Mouse (Mus musculus) embryonic facial prominence, embryonic 11.5 days (tissue): ENCODE data around the gene Macc1. TPM values are rescaled to one million over a fixed set of nuclear protein-coding genes. Genes with fewer than 3 reads are reported as not detected.

Experiments used
- ATAC-seq: fragments of 200-750 bp; cut with Nextera tagmentation; replicated peaks from 2 replicates; pipeline ENCODE4 v1.8.0; 2017; ENCODE audit warnings: low read depth; ENCODE audit not compliant: insufficient number of reproducible peaks, low FRiP score, low TSS enrichment
- DNase-seq: peaks from one replicate; pipeline ENCODE4 v3.0.0-alpha.2; 2015; ENCODE audit warnings: low spot score
- H3K27ac ChIP-seq: fragments of 300-500 bp; sonication (generic); replicated peaks from 2 replicates; pipeline ENCODE4 v1.5.1; 2014; ENCODE audit warnings: mild to moderate bottlenecking, low read depth, low read length, control low read depth
- H3K27me3 ChIP-seq: fragments of 300-500 bp; sonication (generic); 2 replicates; pipeline ENCODE4 v1.6.1; 2014; ENCODE audit warnings: mild to moderate bottlenecking, low read length, moderate library complexity, mixed read lengths; ENCODE audit not compliant: control insufficient read depth, insufficient read depth
- H3K36me3 ChIP-seq: fragments of 300-500 bp; sonication (generic); replicated peaks from 2 replicates; pipeline ENCODE4 v1.6.1; 2014; ENCODE audit warnings: low read depth, mild to moderate bottlenecking, low read length, moderate library complexity, mixed read lengths; ENCODE audit not compliant: control insufficient read depth, insufficient read depth
- H3K4me1 ChIP-seq: fragments of 300-500 bp; sonication (generic); 2 replicates; pipeline ENCODE4 v1.6.1; 2014; ENCODE audit warnings: low read length, mixed read lengths; ENCODE audit not compliant: control insufficient read depth, insufficient read depth
- H3K4me2 ChIP-seq: fragments of 300-500 bp; sonication (generic); 2 replicates; pipeline ENCODE4 v1.6.1; 2014; ENCODE audit warnings: low read depth, mild to moderate bottlenecking, control low read depth, low read length, moderate library complexity
- H3K4me3 ChIP-seq: fragments of 300-500 bp; sonication (generic); 2 replicates; pipeline ENCODE4 v1.5.1; 2014; ENCODE audit warnings: low read depth, low read length, control low read depth
- H3K9ac ChIP-seq: fragments of 300-500 bp; sonication (generic); replicated peaks from 2 replicates; pipeline ENCODE4 v1.6.1; 2014; ENCODE audit warnings: mild to moderate bottlenecking, control low read depth, low read length
- H3K9me3 ChIP-seq: fragments of 300-500 bp; sonication (generic); replicated peaks from 2 replicates; pipeline ENCODE4 v1.6.1; 2016; ENCODE audit warnings: mild to moderate bottlenecking, low read length, inconsistent platforms, mixed read lengths; ENCODE audit not compliant: control insufficient read depth
- WGBS: fragments of 180-500 bp; shearing (Covaris S2); extraction: QIAGEN DNeasy Blood & Tissue Kit; methylation state at CpG from one replicate; pipeline ENCODE4 v1.1.7; 2014; 5-methylcytosine and 5-hydroxymethylcytosine counted together
- polyA plus RNA-seq: library from polyadenylated mRNA; unstranded; fragments of >200 nt; fragmentation: Nextera tagmentation; extraction: Ambion mirVana; gene quantifications from 2 replicates; pipeline ENCODE4 v1.2.1, GENCODE M21; 2014

Macc1 gene
- polyA plus RNA-seq, 1 experiment from 2014 or later = 1.1 TPM

DNA sequence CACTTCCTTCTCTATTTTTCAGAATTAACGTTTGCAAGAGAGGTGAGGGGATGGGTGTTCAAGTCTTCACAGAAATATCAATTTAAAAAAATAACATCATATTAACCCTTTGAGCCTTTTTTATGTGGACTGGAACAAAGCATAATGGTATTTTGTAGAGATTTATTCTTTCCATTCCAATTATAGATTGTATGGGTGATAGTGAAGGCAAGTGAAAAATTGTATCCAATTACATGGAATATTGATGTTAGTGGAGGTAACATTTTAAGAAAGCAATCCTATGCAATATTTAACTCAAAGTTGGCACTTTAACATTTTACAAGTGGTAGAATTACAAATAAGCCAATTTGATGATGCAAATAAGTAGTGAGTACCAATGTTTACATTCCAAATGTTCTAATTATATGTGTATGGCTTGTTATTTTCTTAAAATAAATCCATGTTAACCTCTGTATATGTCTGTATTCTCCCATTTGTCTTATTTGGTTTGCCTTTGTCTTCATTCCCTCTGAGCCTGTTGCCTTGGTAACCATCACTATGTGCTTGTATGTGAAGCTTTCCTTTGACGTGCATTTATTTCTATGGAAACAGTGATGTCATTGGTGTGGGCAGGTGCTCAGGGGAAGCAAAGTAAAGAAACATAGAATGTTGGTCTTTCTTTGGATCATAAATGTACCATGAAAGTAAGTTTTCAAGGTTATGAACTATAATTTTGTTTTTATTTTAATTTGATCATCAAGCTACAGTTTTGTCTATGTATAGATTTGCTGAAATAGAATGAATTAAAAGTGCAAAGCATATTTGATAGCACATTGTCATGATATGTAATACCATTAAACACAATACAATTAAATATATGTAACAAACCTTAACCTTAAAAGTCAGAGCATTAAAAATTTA lies 150.2 kb downstream of the Macc1 start:
- no peaks in the 10 kb centered on the region for H3K4me1 ChIP-seq
- no peak overlapping the region for H3K9ac ChIP-seq
- DNase-seq (peak; percentile 47), ATAC-seq (no peak)
- no peaks in the 10 kb centered on the region for H3K27me3 ChIP-seq
- no peaks in the 10 kb centered on the region for H3K36me3 ChIP-seq
- no peak overlapping the region for H3K27ac ChIP-seq
- 51% methylated on average over 2 of the region's 2 CpGs for WGBS
- H3K4me2 ChIP-seq = no peak overlapping the region
- no peak overlapping the region for H3K4me3 ChIP-seq
- no peaks in the 10 kb centered on the region for H3K9me3 ChIP-seq

DNA sequence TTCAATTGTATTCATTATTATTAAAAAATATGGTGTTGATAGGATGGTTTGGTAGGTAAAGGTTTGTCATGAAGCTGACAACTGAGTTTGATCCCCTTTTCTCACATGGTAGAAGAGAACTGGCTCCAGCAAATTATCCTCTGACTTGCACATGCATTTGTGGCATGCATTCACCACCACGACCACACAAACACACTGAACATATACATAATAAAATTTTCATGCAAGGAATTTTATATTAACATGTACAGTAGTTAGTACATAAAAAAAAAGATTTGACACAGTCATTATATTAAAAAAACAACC lies 150.8 kb downstream of the Macc1 start:
- H3K4me1 ChIP-seq = no peaks in the 10 kb centered on the region
- H3K36me3 ChIP-seq = no peaks in the 10 kb centered on the region
- no peak overlapping the region for H3K4me2 ChIP-seq
- H3K4me3 ChIP-seq = no peak overlapping the region
- ATAC-seq (no peak), DNase-seq (no peak)
- no peaks in the 10 kb centered on the region for H3K9me3 ChIP-seq
- no peak overlapping the region for H3K27ac ChIP-seq
- no peak overlapping the region for H3K9ac ChIP-seq
- no peaks in the 10 kb centered on the region for H3K27me3 ChIP-seq
- 77% methylated on average over 1 of the region's 1 CpGs for WGBS

GRCm38 (mm10) chr12:119467656-119468055 lies 153.6 kb downstream of the Macc1 start:
- WGBS = 57% methylated on average over 1 of the region's 1 CpGs
- Histone ChIP-seq H3K9ac (no peak overlapping the region), H3K27me3 (no peaks in the 10 kb centered on the region), H3K4me1 (no peaks in the 10 kb centered on the region), H3K4me3 (no peak overlapping the region), H3K9me3 (no peaks in the 10 kb centered on the region), H3K36me3 (no peaks in the 10 kb centered on the region), H3K4me2 (no peak overlapping the region), H3K27ac (no peak overlapping the region)
- DNase-seq = no peak
- ATAC-seq = no peak

GRCm38 (mm10) chr12:119470260-119470659 lies 156.2 kb downstream of the Macc1 start:
- DNase-seq (peak; percentile 45), ATAC-seq (peak; percentile 52; the same call in 1 of the 2 replicates)
- H3K9ac ChIP-seq = no peak overlapping the region
- H3K4me2 ChIP-seq = no peak overlapping the region
- H3K27me3 ChIP-seq = no peaks in the 10 kb centered on the region
- H3K9me3 ChIP-seq = no peaks in the 10 kb centered on the region
- H3K4me3 ChIP-seq = no peak overlapping the region
- no peaks in the 10 kb centered on the region for H3K4me1 ChIP-seq
- H3K27ac ChIP-seq = no peak overlapping the region
- H3K36me3 ChIP-seq = no peaks in the 10 kb centered on the region

- H3K4me1 ChIP-seq = no peaks in the 10 kb centered on the region
- H3K4me3 ChIP-seq = no peak overlapping the region
- no peak overlapping the region for H3K4me2 ChIP-seq
- H3K27ac ChIP-seq = no peak overlapping the region
- H3K36me3 ChIP-seq = no peaks in the 10 kb centered on the region
- H3K27me3 ChIP-seq = no peaks in the 10 kb centered on the region
- WGBS = 75% methylated on average over 2 of the region's 2 CpGs
- no peak for ATAC-seq
- DNase-seq = no peak
- H3K9ac ChIP-seq = no peak overlapping the region
- H3K9me3 ChIP-seq = no peaks in the 10 kb centered on the region
Observed at GRCm38 (mm10) chr12:119483296-119483695, 169.2 kb downstream of the Macc1 start.

DNA sequence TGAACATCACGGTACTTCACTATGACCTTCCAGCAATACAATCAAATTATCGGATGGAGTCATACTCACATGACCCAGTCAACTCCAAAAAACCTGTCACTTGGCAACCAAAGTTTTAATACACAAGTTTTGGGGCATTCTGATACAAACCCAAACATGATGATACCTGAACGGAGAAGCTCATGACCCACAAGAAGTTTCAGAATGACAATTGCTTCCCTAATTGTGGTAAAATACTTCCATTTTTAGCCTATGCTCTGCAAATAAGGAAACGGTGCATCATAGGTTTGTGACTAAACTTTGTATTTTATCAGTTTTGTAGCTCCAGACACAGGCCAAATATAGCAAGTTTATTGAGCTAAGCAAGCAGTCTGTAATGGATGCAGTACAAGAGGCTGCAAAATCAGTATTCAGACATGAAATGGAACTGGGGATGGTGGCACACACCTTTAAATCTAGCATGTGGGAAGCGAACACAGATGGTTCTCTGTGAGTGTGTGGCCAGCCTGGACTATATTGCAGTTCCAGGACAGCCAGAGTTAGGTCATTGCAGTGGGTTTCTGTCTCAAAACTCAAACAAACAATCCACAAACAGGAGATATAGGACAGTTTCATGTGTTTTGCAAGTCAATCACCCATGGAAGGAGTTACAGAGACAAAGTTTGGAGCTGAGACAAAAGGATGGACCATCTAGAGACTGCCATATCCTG lies 170.0 kb downstream of the Macc1 start:
- Histone ChIP-seq H3K27me3 (no peaks in the 10 kb centered on the region), H3K27ac (no peak overlapping the region), H3K4me1 (no peaks in the 10 kb centered on the region), H3K9me3 (no peaks in the 10 kb centered on the region), H3K4me2 (no peak overlapping the region), H3K36me3 (no peaks in the 10 kb centered on the region), H3K4me3 (no peak overlapping the region), H3K9ac (no peak overlapping the region)
- no peak for DNase-seq
- WGBS = 87% methylated on average over 5 of the region's 5 CpGs
- no peak for ATAC-seq

DNA sequence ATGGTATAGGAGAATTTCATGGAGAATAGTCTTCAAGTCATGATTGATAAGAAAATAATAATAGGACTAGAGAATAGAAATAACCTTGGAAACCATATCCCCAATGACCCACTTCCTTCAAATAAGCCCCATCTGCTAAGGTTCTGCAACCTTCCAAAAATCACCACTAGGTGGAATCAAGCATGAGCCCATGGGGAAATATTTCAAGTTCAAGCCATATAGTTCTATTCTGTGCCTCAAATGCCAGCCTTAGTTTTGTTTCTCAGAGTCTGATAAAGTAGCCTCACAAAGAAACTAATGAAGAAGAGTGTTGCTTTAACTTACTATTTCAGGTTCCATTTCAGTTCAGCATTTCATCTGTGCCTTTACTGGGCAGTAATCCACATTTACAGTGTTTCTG lies 197.1 kb downstream of the Macc1 start:
- Histone ChIP-seq H3K9ac (no peak overlapping the region), H3K27ac (no peak overlapping the region), H3K27me3 (no peaks in the 10 kb centered on the region), H3K4me1 (no peaks in the 10 kb centered on the region), H3K4me2 (no peak overlapping the region), H3K36me3 (no peaks in the 10 kb centered on the region), H3K4me3 (no peak overlapping the region), H3K9me3 (no peaks in the 10 kb centered on the region)
- DNase-seq (no peak), ATAC-seq (no peak)
